Mouse (Mus musculus): Measurements from ENCODE around the gene Gpbp1l1.

Gene Gpbp1l1

GRCm38 (mm10) chr4:116627722-116628662 is 70.5 kb downstream of the Gpbp1l1 start, which contains the start of gene Nasp:
Gene Nasp, minus strand, starts transcription at chr4:116627941.
- peak; percentile 85 to 96 for DNase-seq (ENCODE audit: inconsistent age in 2 of 2, low spot score in 1 of 2)

GRCm38 (mm10) chr4:116635197-116635596 is 77.7 kb downstream of the Gpbp1l1 start:
- peak in 1 of 2 experiments; percentile 19 for DNase-seq (ENCODE audit: inconsistent age in 2 of 2, low spot score in 1 of 2)

- DNase-seq (ENCODE audit: inconsistent age in 2 of 2, low spot score in 1 of 2) = peak in 1 of 2 experiments; percentile 19
These were observed 81.4 kb downstream of the Gpbp1l1 start for GRCm38 (mm10) chr4:116638821-116639220.

DNA sequence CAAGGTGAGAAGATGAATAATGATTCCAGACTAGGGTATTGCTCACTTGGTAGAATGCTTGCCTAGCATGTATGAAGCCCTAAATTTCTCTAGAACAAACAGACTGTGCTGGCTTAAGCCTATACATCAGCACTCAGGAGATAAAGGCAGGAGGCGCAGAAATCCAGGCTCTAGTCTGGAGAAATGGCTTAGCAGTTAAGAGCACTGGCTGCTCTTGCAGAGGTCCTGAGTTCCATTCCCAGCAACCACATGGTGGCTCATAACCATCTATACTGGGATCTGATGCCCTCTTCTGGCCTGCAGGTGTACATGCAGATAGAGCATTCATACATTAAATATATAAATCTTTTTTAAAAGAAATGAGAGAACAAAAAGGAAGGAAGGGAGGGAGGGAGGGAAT is 84.6 kb downstream of the Gpbp1l1 start:
- DNase-seq (ENCODE audit: inconsistent age in 2 of 2, low spot score in 1 of 2) = peak in 1 of 2 experiments; percentile 55
